Mouse (Mus musculus): ENCODE measurements at regions not wholly inside any gene's neighbourhood (a gene's known extent, or its start where the extent isn't known, plus 50 kb on each side); places are given as distances from the start of the nearest gene placed in this dataset.
"Not testable (repeated sequence)": the region's sequence is repeated elsewhere in the genome, so short reads cannot be mapped to it uniquely, and the experiment has no call there.

DNA sequence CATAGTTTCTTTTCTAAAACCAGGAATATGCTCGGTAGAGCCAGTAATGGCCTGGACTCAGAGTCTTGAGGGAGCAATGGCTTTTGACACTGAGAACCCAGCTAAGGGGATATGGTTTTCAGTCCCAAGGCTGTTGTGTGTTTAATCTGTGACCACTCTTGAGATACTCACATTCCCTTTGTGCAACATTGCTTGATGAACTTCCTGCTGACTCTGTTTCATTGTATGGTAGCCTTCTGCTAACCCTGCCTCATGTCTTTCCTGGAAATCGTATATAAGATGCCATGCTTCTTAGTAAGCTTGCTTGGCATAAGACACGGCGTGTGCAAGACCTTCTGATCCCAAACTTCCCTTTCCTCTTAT lies 92.7 kb upstream of the Cpsf6 start:
- no peak for DNase-seq

DNA sequence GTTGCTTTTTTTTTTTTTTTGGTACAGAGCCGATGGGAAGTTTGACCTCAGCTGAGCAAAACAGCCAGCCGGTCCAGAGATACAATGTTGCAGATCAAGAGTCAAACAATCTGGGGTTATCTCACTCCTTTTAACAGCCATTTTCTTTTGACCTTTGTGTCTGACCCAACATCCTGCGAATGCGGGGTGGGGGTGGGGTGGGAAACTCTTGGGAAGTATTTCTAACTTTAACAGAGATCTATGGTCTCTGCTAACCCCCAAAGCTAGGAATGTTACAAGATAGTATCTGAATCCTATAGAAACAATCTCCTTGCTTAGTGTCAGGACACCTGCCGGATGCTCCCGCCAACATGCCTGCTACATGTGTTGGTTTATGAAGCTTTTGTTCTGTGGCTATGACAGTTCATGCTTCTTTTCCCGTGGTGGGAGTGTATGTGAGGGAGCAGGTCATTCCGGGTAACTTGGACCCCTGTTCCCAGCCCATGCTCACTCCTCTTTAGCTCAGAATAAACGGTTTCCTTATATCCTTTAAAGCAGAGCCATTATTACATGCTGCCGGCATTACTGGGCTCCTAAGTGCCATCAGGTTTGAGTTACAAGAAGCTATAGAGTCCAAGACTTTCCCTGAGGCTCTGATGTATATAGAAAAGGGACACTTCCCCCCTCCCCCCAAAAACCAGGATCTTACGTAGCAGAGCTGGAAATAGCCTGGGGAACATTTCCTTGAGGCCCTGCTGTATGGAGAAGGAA lies 92.2 kb upstream of the Cpsf6 start:
- no peak for DNase-seq

DNA sequence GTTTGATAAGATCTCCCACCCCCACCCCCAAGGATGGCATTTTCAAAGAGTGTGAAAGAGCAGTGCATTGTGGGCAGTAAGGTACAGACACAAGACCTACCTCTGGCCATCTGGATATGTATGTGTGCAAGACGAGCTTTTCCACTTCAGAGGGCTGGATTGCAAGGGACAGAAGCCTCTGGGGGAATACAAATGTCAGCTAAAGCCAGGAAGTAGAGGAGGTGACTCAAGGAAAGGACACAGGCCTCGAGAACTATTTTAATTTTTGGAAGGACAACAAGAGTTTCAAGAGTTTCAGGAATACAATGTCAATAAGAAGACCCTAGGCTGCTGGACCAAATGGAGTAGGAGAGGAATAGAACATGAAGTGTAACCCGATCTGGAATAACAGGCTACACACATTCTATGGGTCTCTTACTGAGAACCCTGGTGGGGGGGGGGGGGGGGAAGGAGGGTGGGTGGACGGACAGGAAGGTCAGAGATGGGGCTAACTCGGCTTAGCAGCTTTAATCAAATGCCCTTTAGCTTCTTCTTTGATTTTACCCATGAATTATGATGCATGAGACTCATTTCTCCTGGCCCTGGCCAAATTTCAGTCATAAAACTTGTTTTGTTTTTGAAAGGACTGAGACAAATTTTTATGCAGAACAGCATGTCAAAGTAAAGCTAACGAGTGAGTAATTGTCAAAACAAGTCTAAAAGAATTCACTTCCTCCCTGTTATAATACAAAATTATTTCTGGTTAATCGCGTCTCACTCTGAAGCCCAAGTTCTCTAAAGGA lies 91.4 kb upstream of the Cpsf6 start:
- no peak for DNase-seq

DNA sequence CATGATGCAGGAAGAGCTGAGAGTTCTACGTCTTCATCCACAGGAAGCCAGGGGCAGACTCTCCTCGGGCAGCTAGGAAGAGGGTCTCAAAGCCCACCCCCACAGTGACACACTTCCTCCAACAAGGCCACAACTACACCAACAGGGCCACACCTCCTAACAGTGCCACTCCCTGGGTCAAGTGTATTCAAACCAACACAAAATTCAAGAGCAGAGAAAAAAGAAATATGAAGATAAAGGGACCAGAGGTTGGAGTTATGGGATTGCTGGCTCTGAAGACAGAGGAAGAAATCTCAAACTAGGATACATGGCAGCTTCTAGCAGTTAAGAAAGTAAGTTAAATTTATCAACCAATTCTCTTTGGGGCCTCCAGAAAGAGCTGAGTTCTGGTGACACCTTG lies 90.7 kb upstream of the Cpsf6 start:
- no peak for DNase-seq

DNA sequence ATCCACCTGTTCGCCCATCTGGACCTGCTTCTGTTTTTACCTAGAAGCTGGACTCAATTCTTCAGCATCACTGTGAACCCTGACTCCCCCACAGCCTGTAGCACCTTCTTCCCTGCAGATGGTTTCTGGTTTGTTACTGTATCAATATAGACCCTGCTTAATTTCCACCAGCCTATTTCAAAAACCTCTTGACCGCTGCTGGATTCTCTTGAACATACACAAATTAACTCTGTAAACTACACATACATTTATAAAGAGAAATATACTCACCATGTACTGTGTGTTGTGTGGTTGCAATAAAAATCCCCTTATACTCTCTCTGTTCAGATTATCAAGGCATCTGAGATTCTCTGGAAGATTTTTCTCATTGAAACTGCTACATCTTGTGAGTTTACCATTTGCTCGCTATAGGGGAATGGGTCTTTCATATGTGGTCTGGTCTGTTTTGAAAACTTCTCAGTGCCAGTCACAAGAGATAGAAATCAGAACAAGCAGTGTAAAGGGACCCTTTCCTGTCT lies 89.8 kb upstream of the Cpsf6 start:
- no peak for DNase-seq

DNA sequence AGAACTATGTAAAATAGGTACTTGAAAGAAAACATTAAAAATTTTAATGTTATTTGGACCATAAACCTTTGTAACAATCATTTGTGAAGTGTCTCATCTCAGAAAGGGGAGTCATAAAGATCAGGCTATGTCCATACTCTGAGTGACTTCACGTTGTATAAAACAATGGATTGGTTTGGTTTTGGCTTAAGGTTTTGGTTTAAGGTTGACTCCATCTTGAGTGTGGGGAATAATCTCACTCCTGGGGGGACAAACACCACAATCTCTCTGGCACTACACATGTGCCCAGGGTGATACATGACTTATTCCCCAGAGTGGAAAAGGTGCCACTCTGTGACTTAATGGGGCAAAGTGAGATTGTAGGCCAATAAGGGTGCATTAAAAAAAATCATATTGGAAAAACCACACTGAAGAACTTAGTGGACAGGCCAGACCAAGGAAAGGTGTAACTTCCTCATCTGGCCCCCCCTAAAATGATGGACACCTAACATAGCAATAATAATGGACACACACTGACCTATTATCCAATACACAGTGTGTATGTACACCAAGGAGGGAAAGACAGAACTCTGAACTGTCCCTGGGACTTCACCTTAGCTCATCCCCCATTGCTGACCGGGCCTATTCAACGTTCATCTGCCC lies 89.2 kb upstream of the Cpsf6 start:
- no peak for DNase-seq

DNA sequence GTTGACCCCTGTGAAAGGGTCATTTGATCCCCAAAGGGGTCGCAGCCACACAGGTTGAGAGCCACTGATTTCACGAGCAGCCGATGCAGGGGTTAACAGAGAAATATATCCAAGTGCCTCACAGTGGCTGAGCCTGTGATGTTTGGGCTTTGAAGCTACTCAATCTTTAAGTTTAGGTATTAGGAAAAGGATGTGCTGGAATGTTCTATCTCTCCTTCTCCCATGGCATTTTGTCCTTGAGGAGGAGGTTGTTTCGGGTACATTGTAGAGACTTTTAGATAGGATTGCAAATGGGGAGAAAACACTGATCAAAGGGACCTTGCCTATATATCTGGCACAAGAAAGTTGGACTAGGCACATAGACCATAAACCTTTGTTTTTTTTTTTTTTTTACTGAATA lies 88.6 kb upstream of the Cpsf6 start:
- DNase-seq, result no peak

DNA sequence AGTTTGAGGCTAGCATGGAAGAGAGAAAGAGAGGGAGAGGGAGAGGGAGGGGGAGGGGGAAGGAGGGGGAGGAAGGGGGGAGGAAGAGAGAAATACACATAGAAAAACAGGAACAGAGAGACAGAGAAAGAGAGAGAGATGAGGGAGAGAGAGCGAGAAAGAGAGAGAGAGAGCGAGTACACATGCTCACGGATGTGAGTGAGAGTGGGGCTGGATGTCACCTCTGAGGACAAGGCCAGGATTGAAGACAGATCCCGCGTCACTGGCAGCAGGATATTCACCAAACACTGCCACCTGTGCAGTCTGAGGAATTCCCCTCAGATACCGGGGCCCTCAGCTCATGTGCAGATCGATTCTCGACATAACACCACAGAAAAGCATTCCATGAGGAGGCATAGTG lies 87.3 kb upstream of the Cpsf6 start:
- DNase-seq, result no peak

DNA sequence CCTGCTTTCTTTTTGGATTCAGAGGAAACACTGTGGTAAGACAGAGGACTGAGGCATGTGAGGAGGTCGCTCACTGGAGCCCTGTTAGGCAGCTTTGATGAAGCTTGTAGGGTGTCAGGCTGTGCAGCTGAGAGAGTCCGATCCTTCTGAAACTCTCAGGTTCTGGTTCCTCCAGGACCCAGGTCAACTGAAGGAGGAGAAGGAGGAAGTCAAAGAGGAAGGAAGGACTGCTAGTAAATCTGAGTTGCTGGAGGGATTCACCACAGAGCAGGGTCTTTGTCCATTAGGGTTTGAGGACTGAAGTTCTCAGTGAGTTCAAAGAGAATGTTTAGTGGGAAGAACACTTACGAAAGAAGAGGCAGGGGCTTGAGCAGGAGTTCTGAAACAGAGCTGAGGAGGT lies 86.6 kb upstream of the Cpsf6 start:
- DNase-seq, result no peak

DNA sequence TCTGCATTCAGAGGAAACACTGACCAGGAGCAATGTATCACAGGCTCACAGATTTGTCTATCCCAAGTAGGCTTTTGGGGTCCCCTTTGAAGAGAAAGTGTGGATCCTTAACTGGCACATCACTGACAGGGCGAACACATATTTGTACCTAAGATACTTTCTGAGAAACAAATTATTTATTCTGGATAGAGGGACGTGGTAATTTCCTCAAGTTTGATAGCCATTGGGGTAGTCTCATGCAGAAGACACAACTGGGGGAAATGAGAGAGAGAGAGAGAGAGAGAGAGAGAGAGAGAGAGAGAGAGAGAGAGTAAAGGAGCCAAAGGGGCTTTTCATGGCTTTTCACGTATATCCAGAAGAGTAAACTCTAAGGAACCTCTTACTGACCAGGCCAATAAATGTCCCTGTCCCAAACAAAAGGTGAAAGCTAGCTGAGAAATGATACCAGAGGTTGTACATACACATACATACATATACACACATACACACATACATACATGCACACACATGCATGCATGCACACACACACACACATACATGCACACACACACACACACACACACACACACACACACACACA lies 85.9 kb upstream of the Cpsf6 start:
- no peak for DNase-seq

DNA sequence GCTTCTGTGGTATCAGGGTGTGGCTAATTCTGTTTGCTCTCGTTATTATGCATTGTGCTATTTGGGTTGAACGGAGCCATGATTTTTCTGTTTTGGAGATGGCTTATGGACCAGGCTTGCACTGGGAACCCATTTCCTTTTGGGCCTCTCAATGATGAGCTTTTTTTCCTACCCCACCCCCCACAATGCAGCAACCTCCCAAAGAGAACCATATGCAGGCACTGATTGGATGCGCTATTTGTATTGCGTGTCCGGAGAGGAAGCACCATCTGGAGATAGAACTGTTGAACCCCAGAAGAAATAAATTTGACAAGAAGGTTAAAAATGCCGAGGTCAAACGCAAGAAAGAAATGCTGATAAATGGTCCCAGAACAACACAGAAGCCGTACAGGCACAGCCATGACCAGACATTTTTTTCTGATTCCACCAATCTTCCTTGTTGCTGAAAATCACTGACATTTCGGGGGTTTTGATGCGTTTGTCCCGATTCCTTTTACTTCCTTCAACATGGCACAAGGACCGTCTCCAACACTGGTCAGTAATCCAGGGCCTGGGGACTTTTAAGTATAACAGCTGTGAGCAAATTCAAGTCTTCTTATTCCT lies 85.3 kb upstream of the Cpsf6 start:
- no peak for DNase-seq

DNA sequence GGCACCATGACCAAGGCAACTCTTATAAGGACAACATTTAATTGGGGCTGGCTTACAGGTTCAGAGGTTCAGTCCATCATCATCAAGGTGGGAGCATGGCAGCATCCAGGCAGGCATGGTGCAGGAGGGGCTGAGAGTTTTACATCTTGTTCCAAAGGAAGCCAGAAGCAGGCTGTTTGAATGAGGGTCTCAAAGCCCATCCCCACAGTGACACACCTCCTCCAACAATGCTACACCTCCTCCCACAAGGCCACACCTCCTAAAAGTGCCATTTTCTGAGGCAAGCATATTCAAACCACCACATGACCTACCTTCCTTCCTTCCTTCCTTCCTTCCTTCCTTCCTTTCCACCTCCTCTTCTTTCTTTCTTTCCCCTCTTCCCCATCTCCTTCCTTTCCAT lies 84.5 kb upstream of the Cpsf6 start:
- not testable (repeated sequence) for DNase-seq

DNA sequence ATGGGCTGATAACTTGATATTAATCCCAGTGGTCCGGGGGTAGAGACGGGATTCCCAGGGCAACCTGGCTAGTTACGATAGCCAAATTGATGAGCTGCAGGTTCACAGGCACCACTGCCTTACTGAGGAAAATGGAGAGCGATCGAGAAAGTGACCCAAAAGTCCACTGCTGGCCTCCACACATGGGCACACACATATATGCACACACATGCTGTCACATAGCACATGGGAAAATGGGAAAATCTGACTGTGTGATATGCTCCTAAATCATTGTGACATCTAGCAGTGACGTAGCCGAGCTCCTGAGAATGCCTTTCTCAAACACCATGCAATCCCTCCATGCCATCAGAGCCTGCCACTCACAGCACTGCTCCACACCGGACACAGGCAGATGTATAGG lies 83.8 kb upstream of the Cpsf6 start:
- DNase-seq, result no peak

DNA sequence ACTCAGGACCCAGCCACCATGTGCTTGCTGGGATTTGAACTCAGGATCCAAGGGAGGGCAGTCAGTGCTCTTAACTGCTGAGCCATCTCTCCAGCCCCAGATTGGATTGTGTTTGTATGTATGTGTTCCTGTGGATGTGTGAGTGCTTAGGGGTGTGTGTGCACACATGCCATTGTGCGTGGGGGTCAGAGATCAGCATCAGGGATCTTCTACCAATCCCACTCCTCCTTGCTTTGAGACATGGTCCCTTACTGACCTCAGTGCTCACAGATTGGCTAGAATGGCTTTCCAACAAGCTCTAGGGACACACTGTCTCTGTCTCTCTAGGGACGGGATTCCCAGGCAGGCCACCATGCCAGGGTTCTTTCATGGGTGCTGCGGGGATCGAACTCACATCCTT lies 83.1 kb upstream of the Cpsf6 start:
- DNase-seq, result no peak

DNA sequence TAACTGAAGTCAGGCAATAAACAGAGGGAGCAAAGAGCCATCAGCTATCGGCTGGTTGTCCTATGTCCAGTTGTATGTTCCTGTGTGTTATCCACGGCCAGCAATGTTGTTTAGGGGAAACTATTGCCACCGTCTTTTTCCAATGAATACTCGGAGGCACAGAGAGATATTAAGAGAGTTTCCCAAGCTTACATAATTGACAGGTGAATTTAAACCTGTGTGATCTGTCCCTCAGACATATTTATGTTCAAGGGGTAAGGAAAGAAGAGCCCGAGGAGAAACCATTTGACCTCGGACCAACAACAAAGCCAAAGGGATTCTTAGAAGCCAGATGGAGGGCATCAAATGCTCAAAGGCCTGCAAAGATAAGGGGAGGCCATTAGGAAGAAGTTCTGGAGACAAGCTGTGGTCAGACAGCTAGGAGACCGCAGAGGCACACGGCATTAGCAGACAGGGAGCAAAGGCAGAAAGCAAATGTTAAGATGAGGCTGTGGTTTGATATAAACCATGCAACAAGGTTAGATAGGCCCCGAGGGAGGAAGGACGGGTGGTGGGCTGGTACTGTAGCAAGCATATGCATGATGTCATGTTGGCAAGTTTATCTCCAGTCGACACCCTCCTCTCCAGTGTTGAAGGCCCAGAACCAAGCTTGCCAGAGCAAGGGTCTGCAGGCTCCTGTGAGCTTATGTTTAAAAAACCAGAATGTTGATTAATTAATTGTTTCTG lies 82.1 kb upstream of the Cpsf6 start:
- no peak for DNase-seq

DNA sequence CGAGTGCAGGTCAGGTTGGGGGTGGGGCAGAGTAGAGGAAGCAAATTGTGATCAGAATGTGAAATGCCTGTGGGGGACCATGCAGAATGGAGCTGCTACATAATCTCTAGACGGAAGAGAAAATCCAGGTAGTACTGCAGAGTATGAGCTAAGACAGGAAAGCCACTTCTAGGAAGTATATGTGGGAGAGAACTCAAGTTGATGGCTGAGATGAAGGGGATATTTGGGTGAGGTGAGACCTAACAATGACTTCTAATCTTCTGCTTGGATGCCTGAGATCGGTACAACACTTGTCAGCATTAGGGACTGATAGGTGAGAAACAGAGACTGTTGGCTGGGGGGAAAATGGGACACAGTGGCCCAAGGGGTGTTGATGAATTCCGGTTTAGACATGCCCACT lies 81.4 kb upstream of the Cpsf6 start:
- DNase-seq, result no peak

DNA sequence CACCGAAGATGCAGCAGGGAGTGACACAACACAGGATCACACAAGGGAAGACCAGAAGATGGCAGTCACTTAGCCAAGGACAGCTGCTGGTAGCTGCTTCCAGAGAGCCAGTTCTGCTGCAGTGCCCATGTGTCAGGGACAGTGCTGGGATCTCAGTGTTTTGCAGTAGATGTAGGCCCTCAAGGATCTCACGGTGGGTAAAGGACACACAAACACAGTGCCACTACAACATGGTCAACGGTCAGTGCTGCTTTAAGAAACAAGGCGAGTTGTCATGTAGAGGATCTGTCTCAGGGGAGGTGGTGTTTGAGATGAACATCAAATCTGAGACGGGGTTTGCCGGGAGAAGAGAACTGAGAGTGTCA lies 80.5 kb upstream of the Cpsf6 start:
- DNase-seq, result no peak

DNA sequence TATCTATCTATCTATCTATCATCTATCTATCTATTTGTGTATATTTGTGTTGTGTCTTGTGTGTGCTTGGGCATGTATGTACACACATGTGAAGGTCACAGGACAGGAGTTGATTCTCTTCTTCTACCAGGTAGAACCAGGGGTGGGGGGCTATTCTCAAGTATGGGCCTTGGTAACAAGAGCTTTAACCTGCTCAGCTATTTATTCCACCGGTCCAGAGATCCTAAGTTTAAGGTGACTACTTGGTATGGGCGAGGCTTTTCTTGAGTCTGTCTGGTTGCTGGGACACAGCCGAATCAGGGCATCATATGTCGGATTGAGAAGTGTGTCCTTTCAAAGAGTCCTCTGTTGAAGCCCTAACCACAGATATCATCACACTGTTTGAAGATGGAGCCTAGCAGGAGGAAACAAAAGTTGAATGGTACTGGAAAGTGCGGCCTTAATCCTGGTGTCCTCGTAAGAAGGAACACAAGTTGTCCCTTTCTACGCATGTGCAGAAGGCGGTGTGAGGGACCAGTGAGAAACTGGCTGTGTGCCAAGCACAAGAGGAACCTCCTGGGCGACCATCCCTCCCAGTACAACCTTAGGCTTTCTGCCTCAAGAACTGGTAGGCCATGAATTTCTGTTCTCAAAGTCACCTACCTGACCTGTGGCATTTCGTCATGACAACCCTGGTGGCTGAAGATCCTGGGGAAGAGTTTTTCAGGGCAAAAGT lies 80.0 kb upstream of the Cpsf6 start:
- no peak for DNase-seq

DNA sequence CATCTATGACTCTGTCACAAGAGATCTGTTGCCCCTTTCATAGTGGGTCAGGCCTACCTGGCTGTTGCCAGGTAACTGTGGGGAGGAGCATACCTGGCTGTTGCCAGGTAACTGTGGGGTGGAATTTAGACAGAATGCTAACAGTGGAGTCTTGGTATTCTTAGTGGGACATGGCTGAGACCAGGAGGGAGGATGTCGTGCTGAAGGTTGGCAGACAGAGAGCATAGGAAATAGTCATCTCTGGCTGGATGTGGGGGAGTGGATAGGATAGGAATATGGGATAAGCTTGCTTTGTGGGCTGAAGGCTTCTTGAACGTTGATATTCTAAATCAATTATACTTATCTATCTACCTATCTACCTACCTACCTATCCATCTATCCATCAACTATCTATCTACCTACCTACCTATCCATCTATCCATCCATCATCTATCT lies 79.2 kb upstream of the Cpsf6 start:
- no peak for DNase-seq

DNA sequence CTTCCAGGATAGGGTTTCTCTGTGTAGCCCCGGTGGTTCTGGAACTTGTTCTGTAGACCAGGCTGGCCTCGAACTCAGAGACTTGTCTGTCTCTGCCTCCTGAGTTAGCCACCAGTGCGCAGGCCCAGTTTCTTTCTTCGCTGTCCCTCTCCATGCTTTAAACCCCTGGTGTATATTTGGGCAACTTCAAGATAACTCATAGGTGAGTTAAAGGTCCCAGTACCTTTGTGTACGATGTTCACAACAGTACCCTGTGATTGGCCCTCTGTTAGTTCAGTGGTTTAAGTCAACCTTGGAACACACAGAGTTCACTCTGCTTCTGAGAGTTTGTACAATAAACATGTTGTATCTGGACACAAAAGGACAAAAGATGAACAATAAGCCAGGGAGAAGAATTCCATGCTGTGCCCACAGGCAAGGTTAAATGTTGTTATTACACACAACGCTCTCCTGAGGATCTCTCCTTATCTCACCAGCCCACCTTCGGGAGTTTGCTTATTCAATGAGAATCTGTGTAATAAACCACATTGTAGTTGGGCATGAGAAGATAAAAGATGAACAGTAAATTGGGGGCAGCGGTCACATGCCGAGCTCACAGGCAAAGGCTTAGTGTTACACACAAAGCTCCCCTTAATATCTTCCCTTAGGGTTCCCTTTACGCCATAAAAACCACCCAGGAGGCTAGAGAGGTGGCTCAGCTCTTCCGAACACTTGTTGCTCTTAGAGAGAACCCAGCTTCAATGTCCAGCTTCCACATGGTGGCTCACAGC lies 78.6 kb upstream of the Cpsf6 start:
- DNase-seq, result no peak

DNA sequence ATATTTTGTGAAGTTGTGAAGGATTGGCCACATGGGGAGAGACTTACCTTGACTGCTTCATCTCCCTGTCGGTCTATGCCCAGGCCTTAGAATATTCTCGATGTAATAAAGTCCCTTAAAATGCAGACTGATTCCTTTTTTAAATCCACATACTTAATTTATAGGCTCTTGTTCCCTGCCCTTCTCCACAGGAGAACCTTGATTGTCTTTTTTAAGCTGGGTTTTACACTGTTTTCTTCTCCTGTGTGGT lies 77.8 kb upstream of the Cpsf6 start:
- no peak for DNase-seq
